Mouse (Mus musculus) B cell, adult 67 days (primary cell): ENCODE results near the gene Gm4894. TPM values are rescaled to one million over a fixed set of nuclear protein-coding genes. Genes with fewer than 3 reads are reported as not detected.

Experiments
- total RNA-seq, 2 experiments: library from RNA; stranded (reverse); gene quantifications; 4 replicates each; pipeline ENCODE4 v1.2.4; 2023

The Gm4894 gene
- not detected for total RNA-seq

DNA sequence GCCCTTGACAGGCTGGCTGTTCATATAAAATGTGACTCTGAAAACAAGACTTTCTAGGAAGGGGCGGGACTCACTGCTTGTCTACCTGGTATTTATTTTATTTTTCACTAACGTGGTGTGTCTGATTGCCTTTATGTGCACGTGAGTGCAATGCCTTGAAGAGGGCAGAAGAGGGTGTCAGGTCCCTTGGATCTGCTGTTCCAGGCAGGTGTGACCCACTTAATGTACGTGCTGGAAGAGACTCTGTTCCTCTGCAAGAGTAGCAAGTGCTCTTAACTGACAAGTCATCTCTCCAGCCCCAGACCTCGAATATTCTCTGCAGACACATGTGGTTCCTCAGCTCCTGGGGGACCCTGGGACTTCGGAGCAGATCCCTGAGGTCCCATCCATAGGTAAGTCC, at the start of gene Gm4894:
Gene Gm4894, plus strand, starts transcription at position 301 of the 400 bp plus-strand sequence.

Other genes with a start within 250 kb of the Gm4894 start
- gene Zw10, start 194.9 kb upstream of the Gm4894 start, total RNA-seq: 10 to 100 TPM; 42.5 to 47.7 TPM
- gene Tmprss5, start 169.3 kb upstream of the Gm4894 start, total RNA-seq: not detected
- gene Drd2, start 90.1 kb downstream of the Gm4894 start, total RNA-seq: not detected
- gene Ankk1, start 176.5 kb downstream of the Gm4894 start, total RNA-seq: not detected
- gene Ttc12, start 235.7 kb downstream of the Gm4894 start, total RNA-seq: not detected